Mouse (Mus musculus) bone marrow, adult 2 months (tissue): ENCODE data around the gene Mapkapk2.

Experiments
- CTCF ChIP-seq: fragments of 200-500 bp; IDR thresholded peaks from 2 replicates; pipeline ENCODE4 v1.5.1; 2011; ENCODE audit warnings: low read length, control low read depth; ENCODE audit not compliant: control insufficient read depth, insufficient read depth
- POLR2A ChIP-seq: fragments of 200-500 bp; IDR thresholded peaks from 2 replicates; pipeline ENCODE4 v1.6.1; 2011; ENCODE audit warnings: low read depth, mild to moderate bottlenecking, control low read depth, low read length, borderline replicate concordance; ENCODE audit not compliant: control insufficient read depth

- no peak for TF ChIP-seq POLR2A
- TF ChIP-seq CTCF, result no peak
Observed at GRCm38 (mm10) chr1:131059411-131059810, 38.2 kb downstream of the Mapkapk2 start.
